Mouse (Mus musculus): ENCODE results near the gene Depdc7. TPM values are rescaled to one million over a fixed set of nuclear protein-coding genes. Genes with fewer than 3 reads are reported as not detected.

Depdc7 gene
- 1 to 10 TPM; 1.7 to 2.1 TPM for total RNA-seq (2021)
- long read RNA-seq, experiment 1, partial matches to known transcripts = 1 of 2 reads
- long read RNA-seq, experiment 1, other reads (novel, unspliced or antisense) = 1 of 2 reads
- long read RNA-seq, experiment 2 = 0 reads

GRCm38 (mm10) chr2:104742741-104743064, at the start of gene Depdc7:
TSS of gene Depdc7 (minus strand) at chr2:104742878.
- DNase-seq = peak; percentile 95 to 96

GRCm38 (mm10) chr2:104774763-104775162, 32.1 kb upstream of the Depdc7 start:
- DNase-seq = no peak

GRCm38 (mm10) chr2:104768697-104769096, 26.0 kb upstream of the Depdc7 start:
- no peak for DNase-seq

- no peak for DNase-seq
These were observed 21.3 kb upstream of the Depdc7 start for GRCm38 (mm10) chr2:104764018-104764417.

GRCm38 (mm10) chr2:104763134-104763703, 20.5 kb upstream of the Depdc7 start:
- no peak for DNase-seq

- peak in 1 of 2 experiments; percentile 43 for DNase-seq
These were observed 7.9 kb upstream of the Depdc7 start for GRCm38 (mm10) chr2:104750611-104751010.

GRCm38 (mm10) chr2:104748652-104749183, 6.0 kb upstream of the Depdc7 start:
- DNase-seq = no peak

- DNase-seq = peak in 1 of 2 experiments; percentile 13
These were observed 3.6 kb upstream of the Depdc7 start for GRCm38 (mm10) chr2:104746251-104746650.

- no peak for DNase-seq
These were observed 1.3 kb upstream of the Depdc7 start for GRCm38 (mm10) chr2:104743971-104744370.

- peak in 1 of 2 experiments; percentile 13 for DNase-seq
These were observed 482 bp upstream of the Depdc7 start for GRCm38 (mm10) chr2:104743160-104743559.

GRCm38 (mm10) chr2:104741896-104742740, 560 bp downstream of the Depdc7 start:
- no peak for DNase-seq

GRCm38 (mm10) chr2:104741015-104741758, 1.5 kb downstream of the Depdc7 start:
- DNase-seq = no peak

- DNase-seq = no peak
These were observed 2.3 kb downstream of the Depdc7 start for GRCm38 (mm10) chr2:104740248-104740949.

- DNase-seq = no peak
These were observed 3.0 kb downstream of the Depdc7 start for GRCm38 (mm10) chr2:104739691-104740090.

- DNase-seq = peak; percentile 24 to 51
These were observed 6.4 kb downstream of the Depdc7 start for GRCm38 (mm10) chr2:104736241-104736640.

- peak in 1 of 2 experiments; percentile 26 for DNase-seq
These were observed 10.0 kb downstream of the Depdc7 start for GRCm38 (mm10) chr2:104732562-104733256.

- no peak for DNase-seq
These were observed 10.6 kb downstream of the Depdc7 start for GRCm38 (mm10) chr2:104732033-104732444.

- no peak for DNase-seq
These were observed 15.3 kb downstream of the Depdc7 start for GRCm38 (mm10) chr2:104727369-104727768.

GRCm38 (mm10) chr2:104722021-104722420, 20.7 kb downstream of the Depdc7 start:
- DNase-seq = no peak

GRCm38 (mm10) chr2:104717827-104718226, 24.9 kb downstream of the Depdc7 start:
- DNase-seq = no peak

- no peak for DNase-seq
These were observed 25.4 kb downstream of the Depdc7 start for GRCm38 (mm10) chr2:104717231-104717735.

All from adrenal gland, postnatal 36 days (tissue).